Mouse (Mus musculus): ENCODE measurements at regions not wholly inside any gene's neighbourhood (a gene's known extent, or its start where the extent isn't known, plus 50 kb on each side); places are given as distances from the start of the nearest gene placed in this dataset.

- 53% methylated on average over 1 of the region's 1 CpGs for WGBS
- ATAC-seq (ENCODE audit: low FRiP score), result no peak
- no peak for DNase-seq (ENCODE audit: low spot score)
Measured at GRCm38 (mm10) chr16:21349869-21350268, 73.0 kb upstream of the Vps8 start.

GRCm38 (mm10) chr16:21351289-21351688 is 71.6 kb upstream of the Vps8 start:
- DNase-seq (ENCODE audit: low spot score) (no peak), ATAC-seq (ENCODE audit: low FRiP score) (no peak)
- H3K27ac ChIP-seq (ENCODE audit: low read depth, low read length), result no peak overlapping the region
- no peak overlapping the region for H3K9ac ChIP-seq (ENCODE audit: low read depth, low read length)
- H3K4me1 ChIP-seq (replicated peaks; ENCODE audit: control insufficient read depth, insufficient read depth, low read length), result no peaks in the 10 kb centered on the region
- H3K27me3 ChIP-seq (ENCODE audit: control insufficient read depth, insufficient read depth, low read length), result no peaks in the 10 kb centered on the region
- WGBS, result 88% methylated on average over 3 of the region's 3 CpGs
- no peaks in the 10 kb centered on the region for H3K36me3 ChIP-seq (ENCODE audit: control insufficient read depth, insufficient read depth, low read length)
- H3K4me2 ChIP-seq (replicated peaks; ENCODE audit: low read depth, low read length), result no peak overlapping the region
- no peaks in the 10 kb centered on the region for H3K9me3 ChIP-seq (ENCODE audit: control insufficient read depth, low read length)
- no peak overlapping the region for H3K4me3 ChIP-seq (ENCODE audit: low read depth, low read length)

More at GRCm38 (mm10) chr16:21349869-21350268, 73.0 kb upstream of the Vps8 start:
- no peaks in the 10 kb centered on the region for H3K9me3 ChIP-seq (ENCODE audit: control insufficient read depth, low read length)
- H3K4me1 ChIP-seq (replicated peaks; ENCODE audit: control insufficient read depth, insufficient read depth, low read length), result no peaks in the 10 kb centered on the region
- H3K27me3 ChIP-seq (ENCODE audit: control insufficient read depth, insufficient read depth, low read length), result no peaks in the 10 kb centered on the region
- no peak overlapping the region for H3K9ac ChIP-seq (ENCODE audit: low read depth, low read length)
- H3K36me3 ChIP-seq (ENCODE audit: control insufficient read depth, insufficient read depth, low read length), result no peaks in the 10 kb centered on the region
- H3K4me3 ChIP-seq (ENCODE audit: low read depth, low read length), result no peak overlapping the region
- no peak overlapping the region for H3K27ac ChIP-seq (ENCODE audit: low read depth, low read length)
- no peak overlapping the region for H3K4me2 ChIP-seq (replicated peaks; ENCODE audit: low read depth, low read length)

- H3K9ac ChIP-seq (ENCODE audit: low read depth, low read length), result no peak overlapping the region
- no peaks in the 10 kb centered on the region for H3K27me3 ChIP-seq (ENCODE audit: control insufficient read depth, insufficient read depth, low read length)
- H3K27ac ChIP-seq (ENCODE audit: low read depth, low read length), result no peak overlapping the region
- no peak overlapping the region for H3K4me3 ChIP-seq (ENCODE audit: low read depth, low read length)
- no peaks in the 10 kb centered on the region for H3K36me3 ChIP-seq (ENCODE audit: control insufficient read depth, insufficient read depth, low read length)
- DNase-seq (ENCODE audit: low spot score), result no peak
- H3K4me2 ChIP-seq (replicated peaks; ENCODE audit: low read depth, low read length), result no peak overlapping the region
- 53% methylated on average over 5 of the region's 5 CpGs for WGBS
- H3K9me3 ChIP-seq (ENCODE audit: control insufficient read depth, low read length), result no peaks in the 10 kb centered on the region
- H3K4me1 ChIP-seq (replicated peaks; ENCODE audit: control insufficient read depth, insufficient read depth, low read length), result no peaks in the 10 kb centered on the region; the same call in 1 of the 2 replicates
- ATAC-seq (ENCODE audit: low FRiP score), result no peak
Measured at GRCm38 (mm10) chr16:21353111-21353510, 69.8 kb upstream of the Vps8 start.

- H3K4me1 ChIP-seq (replicated peaks; ENCODE audit: control insufficient read depth, insufficient read depth, low read length), result no peaks in the 10 kb centered on the region; the same call in 1 of the 2 replicates
- H3K9me3 ChIP-seq (ENCODE audit: control insufficient read depth, low read length), result no peaks in the 10 kb centered on the region
- H3K4me3 ChIP-seq (ENCODE audit: low read depth, low read length), result no peak overlapping the region
- no peak for DNase-seq (ENCODE audit: low spot score)
- WGBS, result 17% methylated on average over 6 of the region's 6 CpGs
- no peaks in the 10 kb centered on the region for H3K36me3 ChIP-seq (ENCODE audit: control insufficient read depth, insufficient read depth, low read length)
- H3K4me2 ChIP-seq (replicated peaks; ENCODE audit: low read depth, low read length), result no peak overlapping the region
- no peak for ATAC-seq (ENCODE audit: low FRiP score)
- no peaks in the 10 kb centered on the region for H3K27me3 ChIP-seq (ENCODE audit: control insufficient read depth, insufficient read depth, low read length)
- no peak overlapping the region for H3K27ac ChIP-seq (ENCODE audit: low read depth, low read length)
- no peak overlapping the region for H3K9ac ChIP-seq (ENCODE audit: low read depth, low read length)
Measured at GRCm38 (mm10) chr16:21353545-21353944, 69.4 kb upstream of the Vps8 start.

- Histone ChIP-seq H3K36me3 (ENCODE audit: control insufficient read depth, insufficient read depth, low read length) (no peaks in the 10 kb centered on the region), H3K4me3 (ENCODE audit: low read depth, low read length) (no peak overlapping the region), H3K9ac (ENCODE audit: low read depth, low read length) (no peak overlapping the region), H3K27ac (ENCODE audit: low read depth, low read length) (no peak overlapping the region), H3K9me3 (ENCODE audit: control insufficient read depth, low read length) (no peaks in the 10 kb centered on the region), H3K4me1 (replicated peaks; ENCODE audit: control insufficient read depth, insufficient read depth, low read length) (no peaks in the 10 kb centered on the region; the same call in 1 of the 2 replicates), H3K27me3 (ENCODE audit: control insufficient read depth, insufficient read depth, low read length) (no peaks in the 10 kb centered on the region), H3K4me2 (replicated peaks; ENCODE audit: low read depth, low read length) (no peak overlapping the region)
- WGBS, result 63% methylated on average over 1 of the region's 1 CpGs
- ATAC-seq (ENCODE audit: low FRiP score) (no peak), DNase-seq (ENCODE audit: low spot score) (no peak)
Measured at GRCm38 (mm10) chr16:21355638-21356037, 67.3 kb upstream of the Vps8 start.

- DNase-seq (ENCODE audit: low spot score) (no peak), ATAC-seq (ENCODE audit: low FRiP score) (no peak)
- Histone ChIP-seq H3K36me3 (ENCODE audit: control insufficient read depth, insufficient read depth, low read length) (no peaks in the 10 kb centered on the region), H3K9me3 (ENCODE audit: control insufficient read depth, low read length) (no peaks in the 10 kb centered on the region), H3K27ac (ENCODE audit: low read depth, low read length) (no peak overlapping the region), H3K4me2 (replicated peaks; ENCODE audit: low read depth, low read length) (no peak overlapping the region), H3K9ac (ENCODE audit: low read depth, low read length) (no peak overlapping the region), H3K4me1 (replicated peaks; ENCODE audit: control insufficient read depth, insufficient read depth, low read length) (no peaks in the 10 kb centered on the region; the same call in 1 of the 2 replicates), H3K4me3 (ENCODE audit: low read depth, low read length) (no peak overlapping the region), H3K27me3 (ENCODE audit: control insufficient read depth, insufficient read depth, low read length) (no peaks in the 10 kb centered on the region)
- 74% methylated on average over 5 of the region's 5 CpGs for WGBS
Measured at GRCm38 (mm10) chr16:21357433-21357832, 65.5 kb upstream of the Vps8 start.

- ATAC-seq (ENCODE audit: low FRiP score), result no peak
- Histone ChIP-seq H3K4me3 (ENCODE audit: low read depth, low read length) (no peak overlapping the region), H3K4me1 (replicated peaks; ENCODE audit: control insufficient read depth, insufficient read depth, low read length) (no peaks in the 10 kb centered on the region; the same call in 1 of the 2 replicates), H3K27ac (ENCODE audit: low read depth, low read length) (no peak overlapping the region), H3K9me3 (ENCODE audit: control insufficient read depth, low read length) (no peaks in the 10 kb centered on the region), H3K36me3 (ENCODE audit: control insufficient read depth, insufficient read depth, low read length) (no peaks in the 10 kb centered on the region), H3K4me2 (replicated peaks; ENCODE audit: low read depth, low read length) (no peak overlapping the region), H3K27me3 (ENCODE audit: control insufficient read depth, insufficient read depth, low read length) (no peaks in the 10 kb centered on the region), H3K9ac (ENCODE audit: low read depth, low read length) (no peak overlapping the region)
- no peak for DNase-seq (ENCODE audit: low spot score)
- WGBS, result 79% methylated on average over 12 of the region's 12 CpGs
Measured at GRCm38 (mm10) chr16:21358313-21358920, 64.5 kb upstream of the Vps8 start.

- no peak for ATAC-seq (ENCODE audit: low FRiP score)
- H3K4me2 ChIP-seq (replicated peaks; ENCODE audit: low read depth, low read length), result no peak overlapping the region
- no peak for DNase-seq (ENCODE audit: low spot score)
- no peaks in the 10 kb centered on the region for H3K27me3 ChIP-seq (ENCODE audit: control insufficient read depth, insufficient read depth, low read length)
- H3K36me3 ChIP-seq (ENCODE audit: control insufficient read depth, insufficient read depth, low read length), result no peaks in the 10 kb centered on the region
- H3K27ac ChIP-seq (ENCODE audit: low read depth, low read length), result no peak overlapping the region
- WGBS, result 67% methylated on average over 4 of the region's 4 CpGs
- no peaks in the 10 kb centered on the region for H3K9me3 ChIP-seq (ENCODE audit: control insufficient read depth, low read length)
- no peaks in the 10 kb centered on the region; the same call in 1 of the 2 replicates for H3K4me1 ChIP-seq (replicated peaks; ENCODE audit: control insufficient read depth, insufficient read depth, low read length)
- no peak overlapping the region for H3K4me3 ChIP-seq (ENCODE audit: low read depth, low read length)
- H3K9ac ChIP-seq (ENCODE audit: low read depth, low read length), result no peak overlapping the region
Measured at GRCm38 (mm10) chr16:21359459-21359858, 63.5 kb upstream of the Vps8 start.

- Histone ChIP-seq H3K27ac (ENCODE audit: low read depth, low read length) (no peak overlapping the region), H3K4me2 (replicated peaks; ENCODE audit: low read depth, low read length) (no peak overlapping the region), H3K4me3 (ENCODE audit: low read depth, low read length) (no peak overlapping the region), H3K9ac (ENCODE audit: low read depth, low read length) (no peak overlapping the region), H3K27me3 (ENCODE audit: control insufficient read depth, insufficient read depth, low read length) (no peaks in the 10 kb centered on the region), H3K4me1 (replicated peaks; ENCODE audit: control insufficient read depth, insufficient read depth, low read length) (no peaks in the 10 kb centered on the region; the same call in 1 of the 2 replicates), H3K36me3 (ENCODE audit: control insufficient read depth, insufficient read depth, low read length) (no peaks in the 10 kb centered on the region), H3K9me3 (ENCODE audit: control insufficient read depth, low read length) (no peaks in the 10 kb centered on the region)
- ATAC-seq (ENCODE audit: low FRiP score), result no peak
- 57% methylated on average over 2 of the region's 2 CpGs for WGBS
- DNase-seq (ENCODE audit: low spot score), result no peak
Measured at GRCm38 (mm10) chr16:21361406-21361805, 61.5 kb upstream of the Vps8 start.
